Mouse (Mus musculus) brain, embryonic 14.5 days (tissue): ENCODE data around the gene Cntnap5b.

Source experiments
- CTCF ChIP-seq: fragments of 200-500 bp; IDR thresholded peaks from 2 replicates; pipeline ENCODE4 v1.5.1; 2012; ENCODE audit warnings: inconsistent platforms, mild to moderate bottlenecking, moderate library complexity, borderline replicate concordance; ENCODE audit not compliant: insufficient read depth, insufficient read length; ENCODE audit errors: extremely low read depth
- POLR2A ChIP-seq: fragments of 200-500 bp; IDR thresholded peaks from 2 replicates; pipeline ENCODE4 v1.6.1; 2012; ENCODE audit warnings: mild to moderate bottlenecking, inconsistent platforms, borderline replicate concordance; ENCODE audit not compliant: poor library complexity, insufficient read depth, insufficient read length, severe bottlenecking; ENCODE audit errors: extremely low read depth

GRCm38 (mm10) chr1:100416658-100417224 lies 644.2 kb downstream of the Cntnap5b start:
- TF ChIP-seq POLR2A = no peak
- TF ChIP-seq CTCF = no peak
